Mouse (Mus musculus) embryonic facial prominence, embryonic 15.5 days (tissue): ENCODE data around the gene Gpr65. TPM values are rescaled to one million over a fixed set of nuclear protein-coding genes. Genes with fewer than 3 reads are reported as not detected.
"Not testable (repeated sequence)": the region's sequence is repeated elsewhere in the genome, so short reads cannot be mapped to it uniquely, and the experiment has no call there.

Experiments used
- ATAC-seq: fragments of 200-750 bp; cut with Nextera tagmentation; 2 replicates; pipeline ENCODE4 v1.8.0; 2017; ENCODE audit warnings: low read depth, moderate TSS enrichment; ENCODE audit not compliant: insufficient number of reproducible peaks, low FRiP score, low TSS enrichment
- H3K27ac ChIP-seq: fragments of 300-500 bp; sonication (generic); replicated peaks from 2 replicates; pipeline ENCODE4 v1.5.1; 2015; ENCODE audit warnings: mild to moderate bottlenecking, inconsistent platforms
- H3K27me3 ChIP-seq: fragments of 300-500 bp; sonication (generic); 2 replicates; pipeline ENCODE4 v1.6.1; 2015; ENCODE audit warnings: inconsistent platforms
- H3K36me3 ChIP-seq: fragments of 300-500 bp; sonication (generic); 2 replicates; pipeline ENCODE4 v1.6.1; 2015; ENCODE audit warnings: mild to moderate bottlenecking, inconsistent platforms
- H3K4me1 ChIP-seq: fragments of 300-500 bp; sonication (generic); 2 replicates; pipeline ENCODE4 v1.6.1; 2015; ENCODE audit warnings: inconsistent platforms
- H3K4me2 ChIP-seq: fragments of 300-500 bp; sonication (generic); replicated peaks from 2 replicates; pipeline ENCODE4 v1.6.1; 2015; ENCODE audit warnings: mild to moderate bottlenecking, inconsistent platforms
- H3K4me3 ChIP-seq: fragments of 300-500 bp; sonication (generic); replicated peaks from 2 replicates; pipeline ENCODE4 v1.5.1; 2015; ENCODE audit warnings: mild to moderate bottlenecking, inconsistent platforms
- H3K9ac ChIP-seq: fragments of 300-500 bp; sonication (generic); 2 replicates; pipeline ENCODE4 v1.6.1; 2015; ENCODE audit warnings: inconsistent platforms
- H3K9me3 ChIP-seq: fragments of 300-500 bp; sonication (generic); replicated peaks from 2 replicates; pipeline ENCODE4 v1.6.1; 2016; ENCODE audit warnings: inconsistent platforms
- WGBS: fragments of 180-500 bp; shearing (Covaris S2); methylation state at CpG from one replicate; pipeline ENCODE4 v1.1.7; 2015; 5-methylcytosine and 5-hydroxymethylcytosine counted together
- polyA plus RNA-seq: library from polyadenylated mRNA; unstranded; fragments of >200 nt; fragmentation: Nextera tagmentation; extraction: Ambion mirVana; gene quantifications from 2 replicates; pipeline ENCODE4 v1.2.1, GENCODE M21; 2015

The Gpr65 gene
- polyA plus RNA-seq, result 4.5 and 4.8 TPM in 2 replicates

DNA sequence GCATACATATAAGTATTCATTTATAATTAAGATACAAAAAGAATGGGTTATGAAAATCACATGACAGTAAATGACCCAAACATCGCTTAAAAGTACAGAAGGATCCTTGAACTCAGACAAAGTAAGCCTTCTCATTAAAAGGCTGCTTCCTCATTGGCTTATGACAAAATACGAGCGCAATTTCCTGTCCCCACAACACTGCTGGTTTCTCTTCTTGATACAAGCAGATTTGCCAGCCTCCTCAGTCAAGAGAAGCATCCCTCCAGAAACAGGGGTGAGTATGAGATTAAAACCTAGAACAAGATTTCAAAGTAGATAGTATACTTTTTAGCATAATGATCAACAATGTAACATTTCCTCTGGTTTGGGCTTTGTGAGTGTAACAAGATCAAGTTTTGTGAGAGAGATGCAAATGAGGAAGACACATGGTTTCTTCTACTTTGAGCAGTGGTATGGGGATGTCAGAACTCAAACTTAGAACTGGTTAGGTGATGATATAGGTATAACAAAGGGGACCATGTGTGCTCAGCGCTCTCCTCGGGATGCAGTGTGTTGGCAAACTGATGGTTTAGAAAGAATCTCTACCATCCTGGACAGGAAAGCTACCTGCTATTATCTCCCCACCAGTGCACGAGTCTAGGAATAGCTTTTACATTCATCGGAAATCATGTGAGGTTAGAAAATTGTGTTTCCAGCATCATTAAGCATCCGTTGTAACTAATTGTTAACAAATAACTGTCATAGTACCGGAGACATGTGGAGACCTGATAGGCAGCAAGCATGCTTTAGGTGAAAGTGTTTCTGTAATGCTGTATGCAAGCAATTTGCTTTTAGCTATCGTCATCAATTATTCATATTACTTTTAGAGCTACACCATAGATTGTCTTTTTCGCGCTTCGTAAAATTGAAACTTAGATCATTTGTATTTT is at the start of gene Gpr65:
TSS of gene Gpr65 (plus strand) at position 195 of the 929 bp plus-strand sequence.
- ATAC-seq, result no peak
- WGBS, result 82% methylated on average over 13 of the region's 13 CpGs

GRCm38 (mm10) chr12:98223286-98223685 is 45.1 kb upstream of the Gpr65 start:
- Histone ChIP-seq H3K4me2 (no peak overlapping the region), H3K4me3 (no peak overlapping the region), H3K9me3 (no peaks in the 10 kb centered on the region), H3K36me3 (0 out of 2 replicates have a peak, but pooled peaks cover 7% of the 10 kb centered on the region), H3K9ac (no peak overlapping the region), H3K4me1 (no peaks in the 10 kb centered on the region), H3K27ac (no peak overlapping the region), H3K27me3 (no peaks in the 10 kb centered on the region)
- ATAC-seq, result no peak
- WGBS, result 63% methylated on average over 5 of the region's 5 CpGs

More for the DNA sequence above, at the start of gene Gpr65:
- H3K36me3 ChIP-seq, result no peaks in the 10 kb centered on the region
- H3K9ac ChIP-seq, result no peak within 1 kb of the TSS
- H3K27me3 ChIP-seq, result no peaks in the 10 kb centered on the region
- no peaks in the 10 kb centered on the region for H3K9me3 ChIP-seq
- no peak within 1 kb of the TSS for H3K4me3 ChIP-seq
- no peaks in the 10 kb centered on the region for H3K4me1 ChIP-seq
- H3K4me2 ChIP-seq, result no peak within 1 kb of the TSS
- H3K27ac ChIP-seq, result no peak within 1 kb of the TSS

- Histone ChIP-seq H3K36me3 (0 out of 2 replicates have a peak, but pooled peaks cover 7% of the 10 kb centered on the region), H3K4me2 (no peak overlapping the region), H3K4me1 (no peaks in the 10 kb centered on the region), H3K4me3 (no peak overlapping the region), H3K27ac (no peak overlapping the region), H3K9me3 (no peaks in the 10 kb centered on the region), H3K9ac (no peak overlapping the region), H3K27me3 (no peaks in the 10 kb centered on the region)
- WGBS, result 86% methylated on average over 2 of the region's 2 CpGs
- no peak for ATAC-seq
These were observed 41.4 kb upstream of the Gpr65 start for GRCm38 (mm10) chr12:98227037-98227436.

GRCm38 (mm10) chr12:98238478-98238877 is 30.0 kb upstream of the Gpr65 start:
- H3K9ac ChIP-seq, H3K36me3 ChIP-seq, H3K4me3 ChIP-seq, ATAC-seq, H3K27ac ChIP-seq, H3K9me3 ChIP-seq, H3K27me3 ChIP-seq, H3K4me1 ChIP-seq, H3K4me2 ChIP-seq: not testable (repeated sequence)
- WGBS, result 86% methylated on average over 6 of the region's 6 CpGs

DNA sequence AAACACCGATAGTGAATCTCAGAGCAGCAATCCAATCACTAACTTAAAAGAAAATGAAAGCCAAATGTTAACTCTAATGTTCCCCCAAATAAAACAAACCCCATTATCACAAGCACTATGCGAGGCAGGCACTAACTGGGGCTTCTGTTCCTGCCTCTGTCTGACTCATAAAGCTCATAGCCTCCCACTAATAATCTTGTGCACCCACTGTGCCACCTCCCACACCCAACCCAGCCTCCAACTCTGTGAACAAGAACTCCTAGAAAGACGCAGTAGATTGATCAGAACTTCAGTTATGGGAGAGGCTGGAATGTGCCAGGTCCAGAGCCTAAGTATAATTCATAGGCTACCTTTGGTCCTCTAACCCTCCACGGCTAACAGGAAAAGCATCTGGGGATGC is 24.3 kb upstream of the Gpr65 start:
- H3K27me3 ChIP-seq, result no peaks in the 10 kb centered on the region
- H3K36me3 ChIP-seq, result no peaks in the 10 kb centered on the region
- no peaks in the 10 kb centered on the region for H3K9me3 ChIP-seq
- H3K4me2 ChIP-seq, result no peak overlapping the region
- no peak overlapping the region for H3K27ac ChIP-seq
- no peaks in the 10 kb centered on the region for H3K4me1 ChIP-seq
- WGBS, result 84% methylated on average over 4 of the region's 4 CpGs
- H3K9ac ChIP-seq, result no peak overlapping the region
- no peak for ATAC-seq
- H3K4me3 ChIP-seq, result no peak overlapping the region

- Histone ChIP-seq H3K36me3 (no peaks in the 10 kb centered on the region; the same call in 1 of the 2 replicates), H3K9ac (no peak overlapping the region), H3K4me2 (no peak overlapping the region), H3K4me3 (no peak overlapping the region), H3K27ac (no peak overlapping the region), H3K27me3 (no peaks in the 10 kb centered on the region), H3K9me3 (no peaks in the 10 kb centered on the region), H3K4me1 (no peaks in the 10 kb centered on the region)
- ATAC-seq, result no peak
- WGBS, result 91% methylated on average over 5 of the region's 5 CpGs
These were observed 23.6 kb upstream of the Gpr65 start for GRCm38 (mm10) chr12:98244865-98245264.

GRCm38 (mm10) chr12:98246835-98247234 is 21.6 kb upstream of the Gpr65 start:
- Histone ChIP-seq H3K9ac (no peak overlapping the region), H3K36me3 (peaks cover 4% of the 10 kb centered on the region; the same call in 1 of the 2 replicates), H3K4me1 (no peaks in the 10 kb centered on the region), H3K27me3 (no peaks in the 10 kb centered on the region), H3K27ac (no peak overlapping the region), H3K9me3 (no peaks in the 10 kb centered on the region), H3K4me3 (no peak overlapping the region), H3K4me2 (no peak overlapping the region)
- ATAC-seq, result no peak
- WGBS, result 71% methylated on average over 4 of the region's 4 CpGs

- H3K36me3 ChIP-seq, result peaks cover 4% of the 10 kb centered on the region; the same call in 1 of the 2 replicates
These were observed 18.8 kb upstream of the Gpr65 start for GRCm38 (mm10) chr12:98249671-98250070.

GRCm38 (mm10) chr12:98250327-98250726 is 18.1 kb upstream of the Gpr65 start:
- no peak for ATAC-seq
- 83% methylated on average over 8 of the region's 8 CpGs for WGBS
- Histone ChIP-seq H3K9me3 (no peaks in the 10 kb centered on the region), H3K4me3 (no peak overlapping the region), H3K27ac (no peak overlapping the region), H3K4me1 (no peaks in the 10 kb centered on the region), H3K4me2 (no peak overlapping the region), H3K27me3 (no peaks in the 10 kb centered on the region), H3K9ac (no peak overlapping the region), H3K36me3 (peaks cover 4% of the 10 kb centered on the region; the same call in 1 of the 2 replicates)

More at GRCm38 (mm10) chr12:98249671-98250070, 18.8 kb upstream of the Gpr65 start:
- Histone ChIP-seq H3K4me3 (no peak overlapping the region), H3K4me1 (no peaks in the 10 kb centered on the region), H3K9ac (no peak overlapping the region), H3K4me2 (no peak overlapping the region), H3K27ac (no peak overlapping the region), H3K9me3 (no peaks in the 10 kb centered on the region), H3K27me3 (no peaks in the 10 kb centered on the region)
- WGBS, result 68% methylated on average over 3 of the region's 3 CpGs
- no peak for ATAC-seq

GRCm38 (mm10) chr12:98252417-98252816 is 16.0 kb upstream of the Gpr65 start:
- Histone ChIP-seq H3K9ac (no peak overlapping the region), H3K4me3 (no peak overlapping the region), H3K4me1 (0 out of 2 replicates have a peak, but pooled peaks cover 1% of the 10 kb centered on the region), H3K9me3 (no peaks in the 10 kb centered on the region), H3K27me3 (no peaks in the 10 kb centered on the region), H3K36me3 (peaks cover 4% of the 10 kb centered on the region; the same call in 1 of the 2 replicates), H3K4me2 (no peak overlapping the region), H3K27ac (no peak overlapping the region)
- 47% methylated on average over 2 of the region's 2 CpGs for WGBS
- ATAC-seq, result no peak

DNA sequence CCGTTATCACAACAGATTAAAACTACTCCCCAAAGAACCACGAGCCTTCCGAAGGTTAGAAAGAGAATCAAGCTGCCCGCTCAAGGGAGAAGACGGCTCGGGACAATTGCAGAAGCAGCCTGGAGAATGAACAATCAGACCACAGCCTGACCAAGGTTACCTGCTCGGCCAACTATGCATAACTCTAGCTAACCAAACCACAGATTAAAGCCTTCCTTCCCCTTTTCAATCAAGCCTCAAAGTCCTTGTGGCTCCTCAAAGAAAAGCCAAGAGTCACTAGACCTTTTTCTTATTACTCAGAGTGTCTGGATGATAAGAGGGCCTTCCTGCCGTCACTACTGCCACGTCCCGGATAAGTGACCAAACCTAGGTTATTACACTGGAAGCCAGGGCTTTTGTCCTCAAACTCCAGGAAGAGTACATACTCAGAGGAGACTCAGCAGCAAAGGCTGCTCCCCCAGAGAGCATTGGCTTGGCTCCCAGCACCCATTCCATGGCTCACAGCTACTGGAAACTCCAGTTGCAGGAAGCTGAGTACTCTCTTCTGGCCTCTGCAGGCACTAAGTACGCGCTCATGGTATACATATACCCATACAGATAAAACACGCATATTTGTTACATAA is 13.0 kb upstream of the Gpr65 start:
- Histone ChIP-seq H3K9me3 (no peaks in the 10 kb centered on the region), H3K36me3 (0 out of 2 replicates have a peak, but pooled peaks cover 4% of the 10 kb centered on the region), H3K4me1 (0 out of 2 replicates have a peak, but pooled peaks cover 3% of the 10 kb centered on the region), H3K9ac (no peak overlapping the region), H3K4me2 (no peak overlapping the region), H3K27me3 (no peaks in the 10 kb centered on the region), H3K4me3 (no peak overlapping the region), H3K27ac (no peak overlapping the region)
- WGBS, result 88% methylated on average over 13 of the region's 13 CpGs
- no peak for ATAC-seq
